Mouse (Mus musculus) kidney, adult 11 months (tissue): Measurements from ENCODE around the gene Zfp644.
"Not testable (repeated sequence)": the region's sequence is repeated elsewhere in the genome, so short reads cannot be mapped to it uniquely, and the experiment has no call there.

Experiments
- DNase-seq: peaks from one replicate; pipeline ENCODE4 v3.0.0; 2022

Gene Zfp644

GRCm38 (mm10) chr5:106696396-106697337 lies at the start of gene Zfp644:
TSS of gene Zfp644 (minus strand) at chr5:106697287.
- DNase-seq, result peak; percentile 87

DNA sequence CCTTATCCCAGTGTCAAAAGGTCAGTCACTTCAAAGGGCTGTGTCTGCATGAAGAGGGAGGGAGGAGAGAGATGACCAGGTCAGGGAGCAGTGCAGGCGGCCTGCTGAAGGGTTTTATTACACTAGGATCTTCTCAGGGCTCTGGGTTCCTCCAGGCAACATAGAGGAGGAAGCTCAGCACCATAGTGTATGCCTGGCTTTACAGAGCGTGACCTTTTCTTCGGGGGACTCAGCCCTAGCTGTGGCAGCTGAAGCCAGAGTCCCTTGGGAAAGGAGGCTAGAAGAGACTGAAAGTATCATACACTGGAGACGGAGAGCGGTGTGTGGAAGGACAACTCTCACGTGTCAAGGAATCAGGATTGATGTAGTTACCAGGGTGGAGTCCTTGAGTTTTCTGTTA lies 42.6 kb upstream of the Zfp644 start:
- DNase-seq, result no peak

DNA sequence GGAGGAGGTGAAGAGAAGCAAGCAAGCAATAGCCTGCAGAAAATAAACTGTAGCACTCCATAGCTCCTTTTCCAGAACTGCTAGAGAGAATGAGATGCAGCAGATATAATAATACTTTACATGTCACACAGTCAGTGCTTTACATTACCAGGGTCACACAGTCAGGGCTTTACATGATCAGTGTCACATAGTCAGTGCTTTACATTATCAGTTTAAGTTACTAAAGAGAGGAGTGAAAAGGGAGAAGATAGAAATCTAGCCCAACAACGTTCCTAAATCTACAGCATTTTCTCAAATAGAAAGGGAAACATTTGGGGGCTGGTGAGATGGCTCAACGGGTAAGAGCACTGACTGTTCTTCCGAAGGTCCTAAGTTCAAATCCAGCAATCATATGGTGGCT lies 26.4 kb upstream of the Zfp644 start:
- DNase-seq, result no peak

- no peak for DNase-seq
These were observed 25.7 kb upstream of the Zfp644 start for GRCm38 (mm10) chr5:106722771-106723170.

DNA sequence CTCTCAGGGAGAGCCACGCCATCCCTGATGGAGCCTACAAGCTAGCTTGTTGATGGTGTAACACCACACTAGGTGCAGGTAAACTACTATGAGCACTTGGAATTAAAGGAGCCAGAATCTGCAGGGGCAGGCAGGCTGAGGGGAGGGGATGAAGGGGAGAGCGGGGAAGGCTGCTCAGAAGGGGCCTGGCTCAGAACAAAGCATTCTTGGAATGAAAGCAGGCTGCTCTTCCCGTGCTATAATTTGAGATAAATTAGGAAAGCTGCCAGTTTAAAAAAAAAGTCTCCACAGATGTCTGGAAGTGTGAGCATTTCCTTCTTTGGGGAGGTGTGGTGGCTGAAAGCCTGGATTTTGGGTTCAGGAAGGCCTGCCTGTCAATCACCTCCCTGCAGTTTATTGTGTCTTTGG lies 14.8 kb upstream of the Zfp644 start:
- DNase-seq, result no peak

- no peak for DNase-seq
These were observed 14.2 kb upstream of the Zfp644 start for GRCm38 (mm10) chr5:106711220-106711726.

DNA sequence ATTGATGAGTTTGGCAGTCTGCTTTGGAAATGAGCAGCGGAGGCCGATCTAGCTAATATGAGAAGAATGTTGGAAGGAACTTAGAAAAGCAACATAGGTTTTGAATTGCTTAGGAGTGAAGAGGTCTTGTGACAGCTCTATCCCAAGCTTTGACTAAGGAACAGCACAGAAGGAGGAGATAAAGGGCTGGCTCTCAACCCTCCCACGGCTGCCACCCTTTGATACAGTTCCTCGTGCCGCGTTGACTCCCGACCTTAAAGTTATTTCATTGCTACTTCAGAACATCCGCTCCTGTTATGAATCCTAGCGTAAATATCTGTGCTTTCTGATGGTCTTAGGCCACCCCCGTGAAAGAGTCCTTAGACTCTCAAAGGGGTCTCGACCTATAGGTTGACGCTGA lies 13.5 kb upstream of the Zfp644 start:
- no peak for DNase-seq

DNA sequence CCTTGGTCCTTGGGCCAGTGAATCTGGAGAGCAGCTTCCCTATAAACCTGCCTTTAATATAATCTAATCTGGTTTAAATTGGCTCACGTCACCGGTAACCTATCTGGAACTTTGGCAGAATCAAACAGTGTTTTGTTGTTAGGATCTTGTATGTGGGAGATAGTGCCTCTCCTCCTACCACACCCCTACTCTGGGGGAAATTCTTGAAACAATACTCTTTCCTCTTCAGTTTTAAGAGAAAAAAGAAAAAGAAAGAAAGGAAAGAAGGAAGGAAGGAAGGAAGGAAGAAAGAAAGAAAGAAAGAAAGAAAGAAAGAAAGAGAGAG lies 13.0 kb upstream of the Zfp644 start:
- no peak for DNase-seq

DNA sequence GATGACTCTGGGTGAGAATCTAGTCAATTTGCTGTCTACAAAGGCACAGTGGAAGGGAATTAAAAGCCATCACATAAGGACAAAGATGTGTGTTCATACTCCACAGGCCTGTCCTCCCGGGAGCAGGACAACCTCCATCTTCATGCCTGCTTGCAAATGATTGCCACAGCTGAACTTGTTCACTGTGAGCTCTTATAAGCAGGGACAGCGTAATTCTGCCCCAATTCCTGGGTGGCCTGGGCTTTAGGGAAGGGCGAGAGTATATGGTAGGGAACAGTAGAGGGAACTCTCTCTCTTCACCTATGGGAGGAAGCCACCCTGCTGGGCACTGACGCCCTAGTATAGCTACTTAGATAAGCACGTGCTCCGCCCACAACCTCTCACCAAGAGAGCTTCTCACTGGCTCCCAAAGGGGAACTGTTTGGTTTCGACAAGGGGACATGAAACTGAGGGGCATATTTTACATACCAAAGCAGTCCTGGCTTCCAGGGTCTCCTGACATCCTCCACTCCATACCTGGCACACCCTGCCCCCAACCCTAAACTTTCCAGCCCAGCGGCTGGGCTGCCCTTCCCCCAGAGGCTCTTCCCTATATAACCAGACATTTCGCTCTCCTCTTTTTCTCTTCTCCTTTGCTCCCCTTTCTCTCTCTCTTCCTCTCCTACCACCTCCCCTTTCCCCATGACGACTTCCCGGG lies 12.4 kb upstream of the Zfp644 start:
- DNase-seq, result no peak

DNA sequence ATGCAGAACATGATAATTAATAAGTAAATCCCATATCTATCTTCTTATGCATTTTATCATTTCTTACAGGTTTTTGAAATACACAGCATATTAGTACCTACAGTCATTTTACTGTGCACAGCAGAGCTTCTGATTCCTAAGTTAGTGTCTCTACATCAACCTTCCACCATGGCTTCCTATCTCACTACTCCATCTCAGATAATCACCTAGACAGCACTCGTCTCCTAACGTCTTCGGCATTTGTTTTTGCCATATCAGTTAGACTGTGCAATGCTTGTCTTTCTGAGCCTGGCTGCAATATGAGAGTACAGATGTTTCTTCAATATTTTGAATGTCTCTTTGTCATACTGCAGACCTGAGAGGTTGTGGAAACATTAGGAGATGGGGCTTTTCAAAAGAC lies 9.3 kb upstream of the Zfp644 start:
- DNase-seq, result no peak

DNA sequence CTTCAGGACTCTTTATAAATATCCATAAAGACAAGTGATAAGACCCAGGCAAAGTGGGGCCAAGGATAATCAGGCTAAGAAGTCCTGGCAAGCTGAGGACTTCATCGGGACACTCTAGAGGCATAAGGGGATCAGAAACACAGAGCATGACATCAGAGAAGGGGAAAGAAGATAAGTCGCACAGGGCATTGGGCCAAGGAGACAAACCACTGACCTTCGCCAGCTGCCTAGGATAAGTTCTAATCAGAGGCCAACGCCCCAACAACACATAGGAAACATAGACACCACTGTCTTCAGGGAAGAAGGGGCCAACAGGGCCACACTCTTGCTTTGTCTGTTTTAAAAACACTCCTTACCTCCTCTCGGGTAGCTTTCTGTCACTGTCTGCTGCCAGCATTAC lies 8.1 kb upstream of the Zfp644 start:
- no peak for DNase-seq

GRCm38 (mm10) chr5:106695681-106696395 lies 1.2 kb downstream of the Zfp644 start:
- DNase-seq, result peak; percentile 71

DNA sequence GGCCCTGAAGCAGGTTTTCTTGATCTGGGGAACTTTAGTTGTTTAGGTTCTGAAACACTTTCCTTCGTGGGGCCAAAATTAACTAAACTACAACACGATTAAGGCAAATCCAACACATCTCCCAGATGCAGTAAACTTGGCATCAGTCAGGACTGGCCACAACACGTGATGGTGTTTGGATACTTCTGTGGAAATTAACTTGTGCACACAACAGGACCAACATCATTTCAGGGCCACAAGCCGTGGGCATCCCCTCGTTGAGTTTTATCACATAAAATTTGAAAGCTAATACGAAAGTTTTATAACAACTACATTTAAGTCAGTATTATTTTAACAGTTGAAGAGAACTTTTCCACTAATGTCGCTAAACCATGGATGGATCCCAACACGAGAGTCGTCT lies 1.9 kb downstream of the Zfp644 start:
- no peak for DNase-seq

GRCm38 (mm10) chr5:106694683-106695082 lies 2.4 kb downstream of the Zfp644 start:
- DNase-seq, result no peak

DNA sequence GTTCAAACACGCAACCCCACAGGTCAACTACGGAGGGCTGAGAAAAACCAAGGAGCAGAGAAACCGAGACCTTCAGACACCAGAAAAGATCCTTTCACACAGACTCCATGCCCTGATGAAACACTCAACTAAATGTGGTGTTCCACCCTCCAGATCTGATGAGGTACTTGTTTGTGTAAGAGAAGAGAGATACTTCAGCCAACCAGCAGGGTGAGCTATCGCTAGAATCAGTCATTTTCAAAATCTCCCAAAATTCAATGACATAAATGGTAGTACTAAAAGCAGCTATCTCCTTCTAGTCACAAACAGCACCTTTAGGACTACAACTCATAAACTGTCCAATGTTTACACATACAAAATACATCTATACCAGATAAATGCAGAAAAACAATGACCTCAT lies 4.1 kb downstream of the Zfp644 start:
- DNase-seq, result no peak

GRCm38 (mm10) chr5:106680636-106681458 lies 16.2 kb downstream of the Zfp644 start:
- no peak for DNase-seq

- no peak for DNase-seq
These were observed 17.4 kb downstream of the Zfp644 start for GRCm38 (mm10) chr5:106679659-106680058.

GRCm38 (mm10) chr5:106678823-106679222 lies 18.3 kb downstream of the Zfp644 start:
- not testable (repeated sequence) for DNase-seq

DNA sequence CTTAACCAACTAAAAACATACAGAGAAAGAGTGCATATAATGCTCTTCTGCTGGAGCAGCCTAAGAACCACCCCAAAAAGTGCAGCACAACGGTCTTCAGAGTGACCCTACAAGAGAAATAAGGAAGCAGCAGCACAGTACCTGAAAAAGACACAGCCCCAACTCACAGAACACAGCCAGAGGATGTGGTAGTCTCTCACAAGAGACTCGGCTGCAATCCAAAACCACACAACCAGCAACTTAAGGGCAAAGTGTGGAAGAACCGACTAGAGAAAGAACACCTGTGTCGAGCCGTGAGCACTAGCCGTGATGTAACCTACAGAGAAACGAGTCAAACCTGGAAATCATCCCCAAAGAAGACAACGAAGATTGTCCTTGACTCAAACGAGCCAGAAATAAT lies 20.3 kb downstream of the Zfp644 start:
- DNase-seq, result no peak

GRCm38 (mm10) chr5:106672597-106672996 lies 24.5 kb downstream of the Zfp644 start:
- no peak for DNase-seq

DNA sequence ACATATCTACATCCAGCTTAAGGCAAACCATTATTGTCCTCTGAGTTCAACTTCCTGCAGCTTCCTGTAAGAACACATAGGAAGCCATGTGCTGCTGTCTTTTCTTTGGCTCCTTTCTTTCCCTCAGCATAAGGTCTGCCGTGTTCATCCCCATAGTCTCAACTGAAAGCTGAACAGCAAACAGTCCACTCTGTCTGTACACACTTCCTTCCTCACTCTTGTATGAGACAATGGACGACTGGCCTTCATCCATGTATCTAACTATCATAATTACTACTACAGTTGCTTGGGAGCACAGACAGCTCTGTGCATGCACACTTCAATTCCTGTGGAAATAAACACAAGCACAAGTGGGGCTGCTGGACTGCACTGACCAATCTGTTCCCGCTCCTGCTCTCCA lies 25.2 kb downstream of the Zfp644 start:
- DNase-seq, result no peak

DNA sequence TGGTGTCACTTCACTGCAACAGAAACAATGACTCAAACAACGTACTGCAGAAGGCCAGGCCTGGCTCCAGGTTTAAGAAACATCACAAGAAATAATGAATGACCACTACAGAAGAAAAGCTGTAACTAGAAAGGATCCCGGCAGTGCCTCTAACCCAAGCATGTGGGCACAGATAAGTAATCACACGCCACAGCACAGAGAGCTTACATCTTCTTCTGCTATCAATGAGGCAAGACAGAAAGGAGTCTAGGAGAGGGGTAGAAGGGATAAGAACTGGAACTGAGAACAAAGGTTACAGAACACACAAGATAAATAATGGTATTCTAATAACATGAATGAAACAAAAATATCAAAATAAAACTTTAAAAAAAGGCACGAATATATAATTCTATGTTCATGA lies 32.2 kb downstream of the Zfp644 start:
- DNase-seq, result no peak

- no peak for DNase-seq
These were observed 36.2 kb downstream of the Zfp644 start for GRCm38 (mm10) chr5:106660867-106661266.
